Mouse (Mus musculus): ENCODE data around the gene Cipc. TPM values are rescaled to one million over a fixed set of nuclear protein-coding genes. Genes with fewer than 3 reads are reported as not detected.

Gene Cipc
- 20.9 and 22.7 TPM in 2 replicates for polyA plus RNA-seq (2015; fragmentation: Nextera tagmentation; extraction: Ambion mirVana)

- under 1% methylated on average over 64 of the region's 64 CpGs for WGBS
- Histone ChIP-seq H3K27ac (peak within 1 kb of the TSS; percentile 99), H3K36me3 (no peaks in the 10 kb centered on the region), H3K4me3 (replicated peaks) (peak within 1 kb of the TSS; percentile 59), H3K4me2 (peak within 1 kb of the TSS; percentile 83), H3K9me3 (replicated peaks) (no peaks in the 10 kb centered on the region), H3K9ac (peak within 1 kb of the TSS; percentile 73), H3K4me1 (peaks cover 35% of the 10 kb centered on the region), H3K27me3 (no peaks in the 10 kb centered on the region)
- peak; percentile 99 for ATAC-seq (replicated peaks; ENCODE audit: low FRiP score)
Measured at GRCm38 (mm10) chr12:86946862-86947574, at the start of gene Cipc. Gene Cipc (plus strand): TSS chr12:86947043.

GRCm38 (mm10) chr12:86897769-86898273 is 49.0 kb upstream of the Cipc start:
- Histone ChIP-seq H3K4me1 (peaks cover 77% of the 10 kb centered on the region), H3K27me3 (no peaks in the 10 kb centered on the region), H3K27ac (peak overlapping the region; percentile 100), H3K9ac (peak overlapping the region; percentile 1; the same call in 1 of the 2 replicates), H3K9me3 (replicated peaks) (no peaks in the 10 kb centered on the region), H3K4me2 (no peak overlapping the region), H3K36me3 (no peaks in the 10 kb centered on the region), H3K4me3 (replicated peaks) (no peak overlapping the region)
- ATAC-seq (replicated peaks; ENCODE audit: low FRiP score): no peak
- WGBS: 61% methylated on average over 7 of the region's 7 CpGs

GRCm38 (mm10) chr12:86898448-86898847 is 48.4 kb upstream of the Cipc start:
- Histone ChIP-seq H3K4me1 (peaks cover 71% of the 10 kb centered on the region), H3K9ac (no peak overlapping the region), H3K4me3 (replicated peaks) (no peak overlapping the region), H3K9me3 (replicated peaks) (no peaks in the 10 kb centered on the region), H3K27me3 (no peaks in the 10 kb centered on the region), H3K4me2 (no peak overlapping the region), H3K27ac (peak overlapping the region; percentile 100), H3K36me3 (no peaks in the 10 kb centered on the region)
- no peak for ATAC-seq (replicated peaks; ENCODE audit: low FRiP score)
- 65% methylated on average over 3 of the region's 3 CpGs for WGBS

GRCm38 (mm10) chr12:86899461-86900179 is 47.2 kb upstream of the Cipc start:
- no peak overlapping the region for H3K9ac ChIP-seq
- 0 out of 2 replicates have a peak, but pooled peaks have one; percentile 0 for ATAC-seq (replicated peaks; ENCODE audit: low FRiP score)
- H3K4me3 ChIP-seq (replicated peaks): no peak overlapping the region
- H3K27ac ChIP-seq: peak overlapping the region; percentile 100
- 37% methylated on average over 11 of the region's 11 CpGs for WGBS
- no peaks in the 10 kb centered on the region for H3K27me3 ChIP-seq
- peak overlapping the region; percentile 27 for H3K4me2 ChIP-seq
- H3K4me1 ChIP-seq: peaks cover 67% of the 10 kb centered on the region
- no peaks in the 10 kb centered on the region for H3K36me3 ChIP-seq
- H3K9me3 ChIP-seq (replicated peaks): no peaks in the 10 kb centered on the region

GRCm38 (mm10) chr12:86903828-86904806 is 42.7 kb upstream of the Cipc start:
- 74% methylated on average over 11 of the region's 11 CpGs for WGBS
- Histone ChIP-seq H3K9ac (no peak overlapping the region), H3K36me3 (no peaks in the 10 kb centered on the region), H3K27ac (no peak overlapping the region), H3K4me3 (replicated peaks) (no peak overlapping the region), H3K27me3 (no peaks in the 10 kb centered on the region), H3K9me3 (replicated peaks) (no peaks in the 10 kb centered on the region), H3K4me2 (no peak overlapping the region), H3K4me1 (peaks cover 42% of the 10 kb centered on the region)
- ATAC-seq (replicated peaks; ENCODE audit: low FRiP score): no peak

GRCm38 (mm10) chr12:86905203-86905602 is 41.6 kb upstream of the Cipc start:
- Histone ChIP-seq H3K9me3 (replicated peaks) (no peaks in the 10 kb centered on the region), H3K4me3 (replicated peaks) (no peak overlapping the region), H3K27me3 (no peaks in the 10 kb centered on the region), H3K4me2 (no peak overlapping the region), H3K36me3 (no peaks in the 10 kb centered on the region), H3K4me1 (peaks cover 31% of the 10 kb centered on the region), H3K9ac (no peak overlapping the region), H3K27ac (peak overlapping the region; percentile 51; the same call in 1 of the 2 replicates)
- ATAC-seq (replicated peaks; ENCODE audit: low FRiP score): peak; percentile 13; the same call in 1 of the 2 replicates
- 11% methylated on average over 4 of the region's 4 CpGs for WGBS

- Histone ChIP-seq H3K4me2 (no peak overlapping the region), H3K4me3 (replicated peaks) (no peak overlapping the region), H3K4me1 (peaks cover 25% of the 10 kb centered on the region), H3K36me3 (no peaks in the 10 kb centered on the region), H3K9ac (no peak overlapping the region), H3K27me3 (no peaks in the 10 kb centered on the region), H3K9me3 (replicated peaks) (no peaks in the 10 kb centered on the region), H3K27ac (0 out of 2 replicates have a peak overlapping the region, but pooled peaks have one; percentile 51)
- ATAC-seq (replicated peaks; ENCODE audit: low FRiP score): 0 out of 2 replicates have a peak, but pooled peaks have one; percentile 30
- WGBS: 54% methylated on average over 7 of the region's 7 CpGs
Measured at GRCm38 (mm10) chr12:86905876-86906275, 41.0 kb upstream of the Cipc start.

- no peak overlapping the region for H3K4me2 ChIP-seq
- H3K4me3 ChIP-seq (replicated peaks): no peak overlapping the region
- H3K4me1 ChIP-seq: peaks cover 25% of the 10 kb centered on the region
- WGBS: 2% methylated on average over 15 of the region's 15 CpGs
- ATAC-seq (replicated peaks; ENCODE audit: low FRiP score): peak; percentile 54
- no peaks in the 10 kb centered on the region for H3K27me3 ChIP-seq
- H3K36me3 ChIP-seq: no peaks in the 10 kb centered on the region
- H3K9me3 ChIP-seq (replicated peaks): no peaks in the 10 kb centered on the region
- no peak overlapping the region for H3K27ac ChIP-seq
- no peak overlapping the region for H3K9ac ChIP-seq
Measured at GRCm38 (mm10) chr12:86906395-86906794, 40.4 kb upstream of the Cipc start.

- no peak for ATAC-seq (replicated peaks; ENCODE audit: low FRiP score)
Measured at GRCm38 (mm10) chr12:86911482-86911931, 35.3 kb upstream of the Cipc start.

GRCm38 (mm10) chr12:86912335-86913093 is 34.3 kb upstream of the Cipc start:
- Histone ChIP-seq H3K36me3 (no peaks in the 10 kb centered on the region), H3K4me1 (peaks cover 19% of the 10 kb centered on the region), H3K9me3 (replicated peaks) (no peaks in the 10 kb centered on the region), H3K27me3 (no peaks in the 10 kb centered on the region), H3K27ac (peak overlapping the region; percentile 45), H3K9ac (no peak overlapping the region), H3K4me2 (peak overlapping the region; percentile 46), H3K4me3 (replicated peaks) (0 out of 2 replicates have a peak overlapping the region, but pooled peaks have one; percentile 11)
- 5% methylated on average over 22 of the region's 22 CpGs for WGBS
- 0 out of 2 replicates have a peak, but pooled peaks have one; percentile 22 for ATAC-seq (replicated peaks; ENCODE audit: low FRiP score)

More at GRCm38 (mm10) chr12:86911482-86911931, 35.3 kb upstream of the Cipc start:
- H3K4me2 ChIP-seq: no peak overlapping the region; the same call in 1 of the 2 replicates
- no peaks in the 10 kb centered on the region for H3K27me3 ChIP-seq
- peak overlapping the region; percentile 45; the same call in 1 of the 2 replicates for H3K27ac ChIP-seq
- no peaks in the 10 kb centered on the region for H3K9me3 ChIP-seq (replicated peaks)
- H3K4me1 ChIP-seq: peaks cover 21% of the 10 kb centered on the region
- H3K36me3 ChIP-seq: no peaks in the 10 kb centered on the region
- H3K4me3 ChIP-seq (replicated peaks): no peak overlapping the region
- WGBS: 33% methylated on average over 10 of the region's 10 CpGs
- no peak overlapping the region for H3K9ac ChIP-seq
